Mouse (Mus musculus) layer of hippocampus, postnatal 25 days (tissue): ENCODE measurements around the gene Olfr1346. TPM values are rescaled to one million over a fixed set of nuclear protein-coding genes. Genes with fewer than 3 reads are reported as not detected.
"Not testable (repeated sequence)": the region's sequence is repeated elsewhere in the genome, so short reads cannot be mapped to it uniquely, and the experiment has no call there.

Source experiments
- DNase-seq, 2 experiments: peaks; one replicate each; pipeline ENCODE4 v3.0.0; 2022; ENCODE audit warnings: mixed read lengths in 2 of 2, low spot score in 1 of 2; ENCODE audit errors: extremely low spot score in 1 of 2
- total RNA-seq, 2 experiments: library from RNA; stranded (reverse); gene quantifications; 2 replicates each; pipeline ENCODE4 v1.2.3; 2021

Olfr1346 gene
- total RNA-seq = not detected

DNA sequence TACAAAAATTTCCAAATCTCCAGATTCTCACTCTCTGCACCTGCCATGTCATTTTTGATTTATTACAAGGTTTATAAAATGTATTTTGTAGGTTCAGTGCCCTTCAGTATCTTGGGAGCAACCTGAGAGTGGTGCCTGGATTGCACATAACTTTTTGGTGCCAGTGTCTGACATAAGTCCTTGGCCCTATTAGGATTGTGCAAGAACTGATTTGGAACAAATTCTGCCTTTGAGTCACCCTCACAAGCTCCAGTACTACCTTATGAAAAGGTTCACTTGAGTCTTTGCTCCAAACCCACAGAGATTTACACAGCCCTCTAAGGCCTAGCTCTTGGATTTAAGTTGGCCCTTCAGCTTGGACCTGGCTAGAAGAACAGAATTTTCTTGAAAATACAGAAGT lies at the start of gene Olfr1346:
Olfr1346 (plus strand) TSS at position 151 of the 400 bp plus-strand sequence.
- no peak for DNase-seq

DNA sequence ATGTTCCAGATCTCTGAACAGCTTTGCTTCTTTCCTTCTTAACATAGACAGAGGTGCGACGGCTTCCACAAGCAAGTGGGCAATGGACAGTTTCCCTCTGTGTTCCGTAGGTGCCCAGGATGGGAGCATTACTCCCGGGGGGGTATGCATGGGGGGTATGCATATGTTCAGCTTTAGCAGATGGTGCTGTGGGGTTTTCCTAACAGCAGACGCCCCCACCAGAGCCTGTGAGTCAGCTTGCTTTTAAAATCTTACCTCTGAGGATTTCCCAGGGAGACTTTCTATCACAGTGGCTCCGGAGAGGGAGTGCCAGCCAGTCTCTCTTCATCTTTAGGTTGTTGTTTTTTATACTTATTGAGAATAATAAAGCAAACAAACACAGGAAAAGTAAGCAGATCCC lies 47.0 kb upstream of the Olfr1346 start:
- DNase-seq = no peak

DNA sequence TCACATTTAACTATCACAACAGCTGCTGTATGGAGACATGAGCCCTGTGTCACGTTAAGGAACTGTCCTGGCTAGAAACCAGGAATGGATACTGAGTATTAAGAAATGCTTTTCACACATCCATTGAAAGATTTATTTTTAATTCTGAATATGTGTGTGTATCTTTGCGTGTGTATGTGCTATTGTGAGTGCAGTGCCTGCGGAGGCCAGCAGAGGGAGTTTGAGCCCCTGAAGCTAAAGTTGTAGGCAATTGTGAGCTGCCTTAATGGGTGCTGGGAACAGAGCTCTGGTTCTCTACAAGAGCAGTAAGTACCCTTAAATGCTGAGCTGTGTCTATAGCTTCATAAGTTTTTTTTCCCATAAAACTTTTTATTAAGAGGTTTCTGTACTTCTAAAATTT lies 37.5 kb upstream of the Olfr1346 start:
- DNase-seq = no peak

DNA sequence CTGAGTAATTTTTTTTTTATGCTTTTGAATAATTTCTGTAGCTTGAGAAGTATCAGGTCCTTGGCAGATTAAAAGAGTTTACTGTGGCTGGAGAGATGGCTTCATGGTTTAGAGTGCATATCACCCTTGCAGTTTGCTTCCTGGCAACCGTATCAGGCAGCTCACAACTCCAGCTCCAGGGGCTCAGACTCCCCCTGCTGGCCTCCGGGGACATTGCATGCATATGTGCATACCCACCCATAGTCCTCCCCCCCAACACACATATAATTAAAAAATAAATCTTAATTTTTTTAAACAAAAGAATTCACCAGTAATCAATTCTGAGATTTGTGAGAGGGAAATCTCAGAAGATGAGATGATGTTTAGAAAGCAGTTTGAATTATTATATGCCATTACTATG lies 36.6 kb upstream of the Olfr1346 start:
- peak in 1 of 2 experiments; percentile 33 for DNase-seq

DNA sequence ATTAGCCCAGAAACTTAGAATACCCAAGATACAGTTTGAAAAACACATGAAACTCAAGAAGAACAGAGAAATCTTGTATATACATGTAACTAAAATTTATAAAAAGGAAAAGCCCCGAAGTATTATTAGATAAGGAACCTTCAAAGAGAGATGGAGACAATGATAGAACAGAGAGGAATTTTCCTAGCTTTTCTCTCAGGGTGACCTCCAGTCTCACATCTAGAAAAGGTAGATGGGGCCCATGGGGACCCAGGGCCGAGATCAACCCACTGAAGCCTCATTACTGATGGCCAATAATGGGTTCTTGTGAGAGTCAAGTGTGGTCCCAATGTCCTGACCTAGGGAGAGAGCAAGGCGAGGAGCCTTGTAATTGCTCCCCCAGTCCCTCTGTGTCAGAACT lies 28.5 kb upstream of the Olfr1346 start, which contains the start of gene Olfr1344:
Olfr1344 (plus strand) TSS at position 301 of the 400 bp plus-strand sequence.
- no peak for DNase-seq

DNA sequence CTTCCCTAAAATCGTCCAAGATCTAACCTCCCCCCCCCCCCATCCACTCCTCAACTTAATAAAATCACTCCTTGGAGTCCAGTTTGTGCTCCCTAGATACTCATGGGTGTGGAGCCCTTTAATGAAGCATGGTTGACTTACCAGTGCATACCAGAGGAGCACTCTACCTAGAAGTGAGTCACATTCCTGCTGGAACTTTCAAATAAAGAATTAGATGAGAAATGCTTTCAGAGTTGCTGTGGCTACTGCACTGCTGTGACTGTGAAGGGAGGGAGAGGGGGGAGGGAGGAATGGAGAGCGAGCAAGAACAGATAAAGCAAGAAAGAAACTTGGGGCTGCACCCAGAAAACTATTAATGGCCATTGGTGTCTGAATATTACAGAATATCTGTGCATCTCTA lies 25.7 kb upstream of the Olfr1346 start:
- DNase-seq = no peak

DNA sequence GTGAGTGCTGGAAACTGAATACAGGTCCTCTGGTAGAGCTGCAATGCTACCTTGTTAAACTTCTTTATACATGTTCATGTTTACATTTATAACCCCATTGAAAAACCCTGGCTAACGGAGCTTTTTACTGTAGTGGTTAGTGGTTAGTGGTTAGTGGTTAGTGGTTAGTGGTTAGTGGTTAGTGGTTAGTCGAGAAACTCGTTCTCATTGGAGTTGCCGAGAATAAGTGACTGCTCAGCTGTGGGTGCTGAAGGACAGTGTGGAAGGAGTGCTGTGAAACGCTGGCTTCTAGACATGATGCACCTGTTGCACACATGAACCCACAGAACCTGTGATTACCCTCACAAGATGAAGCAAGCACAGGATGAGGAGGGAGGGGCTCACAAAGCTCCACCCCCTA lies 19.1 kb upstream of the Olfr1346 start:
- DNase-seq = no peak

DNA sequence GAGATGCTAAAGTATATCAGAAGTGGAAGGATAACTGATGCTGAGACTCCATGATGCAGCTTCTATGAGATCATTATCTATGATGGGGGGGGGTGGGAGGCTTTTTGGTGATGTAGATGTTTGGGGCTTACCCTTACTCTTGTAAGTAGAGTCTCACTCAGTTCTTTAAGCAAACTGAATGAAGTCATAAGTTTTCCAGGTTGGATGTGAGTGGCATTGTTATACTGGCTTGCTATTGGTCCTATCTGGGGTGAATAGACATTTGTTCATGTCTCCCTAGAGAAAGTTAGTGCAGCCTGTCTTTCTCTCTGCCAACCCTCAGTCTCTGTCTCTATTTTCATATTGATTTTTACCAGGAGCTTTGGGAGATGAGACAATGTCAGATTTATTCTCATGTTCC lies 11.0 kb upstream of the Olfr1346 start, which contains the start of gene Olfr1336:
Olfr1336 (plus strand) TSS at position 301 of the 400 bp plus-strand sequence.
- DNase-seq = no peak

DNA sequence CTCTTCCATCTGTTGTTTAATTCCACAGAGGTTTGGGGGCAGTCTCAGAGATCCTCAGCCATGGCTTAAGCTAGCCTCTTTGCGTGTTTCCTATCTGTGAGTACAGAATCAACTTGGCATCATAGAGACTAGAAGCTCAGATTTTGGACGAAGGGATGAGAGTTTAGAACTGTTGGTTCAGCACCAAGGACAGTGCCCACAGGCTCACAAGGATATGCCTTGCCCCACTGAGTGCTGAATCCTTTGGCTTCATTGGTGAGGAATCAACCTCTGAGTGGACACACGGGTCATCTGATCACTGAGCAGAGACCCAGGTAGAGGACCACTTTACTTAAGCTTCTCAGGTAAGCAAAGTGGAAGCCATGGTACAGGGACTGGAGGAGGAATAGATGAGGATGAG lies 10.5 kb upstream of the Olfr1346 start:
- DNase-seq = no peak

DNA sequence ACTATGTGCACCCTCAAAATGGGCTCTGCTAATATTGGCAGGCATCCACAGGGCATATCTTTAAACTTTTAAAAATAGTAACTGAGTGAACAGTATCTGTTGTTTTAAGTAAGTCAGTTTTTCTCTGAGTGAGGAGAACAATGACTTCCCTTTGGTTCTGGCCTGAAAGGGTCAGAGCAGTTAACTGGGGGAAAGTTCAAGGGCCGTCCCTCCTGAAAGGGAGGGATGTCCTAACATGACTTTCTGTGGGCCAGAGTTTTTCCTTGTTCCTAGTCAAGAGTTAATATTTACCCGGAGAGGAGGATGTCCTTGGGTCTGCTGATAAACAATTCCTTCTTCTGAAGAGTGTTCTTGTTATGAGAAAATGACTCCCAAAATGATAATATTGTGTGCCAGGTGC lies 10.7 kb downstream of the Olfr1346 start:
- not testable (repeated sequence) for DNase-seq

DNA sequence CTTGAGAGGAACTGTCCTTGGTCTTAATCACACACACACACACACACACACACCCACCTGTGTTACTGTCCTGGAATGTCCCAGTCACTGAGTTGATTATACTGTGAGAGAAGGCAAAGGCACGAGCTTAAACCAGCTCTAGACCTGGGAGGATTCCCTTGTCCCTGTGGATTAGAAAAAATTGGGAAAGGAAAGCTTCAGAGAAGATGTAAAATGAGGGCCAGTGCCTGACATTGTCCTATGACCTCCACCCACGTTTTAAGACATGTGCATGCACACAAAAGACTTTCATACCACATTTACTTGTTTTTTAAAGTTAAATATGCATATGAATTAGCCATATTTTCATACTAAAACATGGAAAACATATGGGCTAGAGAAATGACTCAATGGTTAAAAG lies 19.9 kb downstream of the Olfr1346 start, which contains the start of gene Olfr5:
Olfr5 (minus strand) TSS at position 101 of the 400 bp plus-strand sequence.
- DNase-seq = no peak

DNA sequence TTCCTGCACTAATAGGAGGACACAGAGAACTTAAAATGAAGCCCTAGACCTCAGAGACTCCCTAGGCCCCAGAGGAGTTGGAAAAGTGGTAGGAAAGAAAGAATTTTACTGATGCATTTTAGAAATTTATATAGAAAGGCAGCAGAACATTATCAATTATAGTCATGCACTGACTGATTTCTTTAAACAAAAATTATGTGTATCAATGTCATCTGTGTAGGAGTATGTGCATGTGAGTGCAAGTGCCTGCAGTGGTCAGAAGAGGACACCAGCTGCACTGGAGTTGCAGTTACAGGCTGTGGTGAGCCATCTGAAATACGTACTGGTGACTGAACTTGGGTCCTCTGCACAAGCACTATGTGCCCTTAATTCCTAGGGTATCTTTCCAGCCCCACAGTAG lies 32.8 kb downstream of the Olfr1346 start, which contains the start of gene Olfr1347:
Olfr1347 (minus strand) TSS at position 101 of the 400 bp plus-strand sequence.
- no peak for DNase-seq

DNA sequence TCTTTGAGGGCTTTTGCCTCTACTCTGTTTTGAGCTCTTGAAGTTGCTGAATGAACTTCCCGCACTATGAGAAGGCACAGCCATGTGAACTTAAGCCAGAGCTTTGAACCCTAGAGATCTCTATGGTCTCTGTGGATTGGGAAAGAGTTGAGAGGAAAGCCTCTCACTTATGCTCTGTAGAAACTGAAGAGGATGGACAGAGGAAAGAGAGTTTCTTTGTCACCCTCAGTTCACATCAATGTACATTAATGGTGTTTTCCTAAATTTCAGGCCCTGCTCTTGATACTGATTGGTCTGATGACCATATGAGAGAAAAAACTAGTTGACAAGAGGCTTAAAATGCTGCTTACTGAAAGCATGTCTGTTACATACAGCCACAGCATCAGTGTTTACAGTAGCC lies 41.7 kb downstream of the Olfr1346 start, which contains the start of gene Olfr1348:
Olfr1348 (minus strand) TSS at position 101 of the 400 bp plus-strand sequence.
- DNase-seq = no peak

DNA sequence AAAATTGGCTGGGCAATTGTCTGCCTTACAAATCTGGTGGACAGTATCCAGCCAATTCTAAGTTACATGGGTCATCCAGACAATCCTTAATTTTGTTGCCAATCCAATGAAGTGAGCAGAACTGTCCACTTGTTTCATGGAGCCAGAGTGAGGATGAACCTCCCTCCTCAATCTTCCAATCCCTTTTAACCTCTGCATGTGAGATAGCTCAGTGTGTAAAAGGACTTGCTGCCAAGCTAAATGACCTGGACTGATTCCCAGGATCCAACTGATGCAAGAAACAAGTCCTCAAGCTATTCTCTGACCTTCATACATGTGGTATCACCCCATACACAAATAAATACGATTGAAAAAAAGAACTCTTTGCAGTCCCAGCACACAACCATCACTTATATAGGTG lies 54.8 kb downstream of the Olfr1346 start:
- no peak for DNase-seq

DNA sequence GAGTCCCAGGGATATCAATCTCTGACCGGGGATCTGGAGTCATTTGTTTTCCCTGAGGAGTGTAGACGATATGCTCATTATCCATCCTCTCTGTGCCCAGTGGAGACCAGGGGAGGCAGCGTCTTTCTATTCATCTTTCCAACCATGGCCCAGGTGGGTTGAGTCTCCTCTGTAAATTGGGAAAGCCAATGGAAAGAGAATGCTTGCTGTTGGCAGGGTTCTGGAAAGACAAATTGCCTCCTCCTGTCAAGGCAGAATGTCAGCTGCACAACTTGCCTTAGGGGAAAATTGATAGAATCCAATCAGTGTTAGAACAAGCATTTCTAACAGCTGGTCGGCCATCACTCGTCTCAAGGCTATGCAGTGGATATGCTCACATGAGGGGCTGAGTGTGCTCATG lies 55.9 kb downstream of the Olfr1346 start, which contains the start of gene Olfr1349:
Olfr1349 (minus strand) TSS at position 101 of the 400 bp plus-strand sequence.
- DNase-seq = no peak

DNA sequence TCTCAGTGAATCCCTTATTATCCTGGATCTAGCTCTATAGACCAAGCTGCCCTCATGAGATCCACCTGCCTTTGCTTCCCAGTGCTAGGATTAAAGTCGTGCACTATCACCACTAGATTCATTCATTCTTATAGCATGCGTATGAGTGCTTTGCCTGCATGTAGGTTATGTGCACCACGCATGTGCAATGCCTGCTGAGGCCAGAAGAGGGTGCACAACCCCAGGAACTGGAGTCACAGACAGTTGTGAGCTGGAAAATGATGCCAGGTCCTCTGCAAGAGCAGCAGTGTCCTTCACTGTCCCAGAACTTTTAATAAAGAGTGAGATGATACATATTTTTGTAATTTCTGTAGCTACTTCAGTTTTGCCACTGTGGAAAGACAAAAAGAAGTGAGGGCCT lies 58.1 kb downstream of the Olfr1346 start:
- no peak for DNase-seq

DNA sequence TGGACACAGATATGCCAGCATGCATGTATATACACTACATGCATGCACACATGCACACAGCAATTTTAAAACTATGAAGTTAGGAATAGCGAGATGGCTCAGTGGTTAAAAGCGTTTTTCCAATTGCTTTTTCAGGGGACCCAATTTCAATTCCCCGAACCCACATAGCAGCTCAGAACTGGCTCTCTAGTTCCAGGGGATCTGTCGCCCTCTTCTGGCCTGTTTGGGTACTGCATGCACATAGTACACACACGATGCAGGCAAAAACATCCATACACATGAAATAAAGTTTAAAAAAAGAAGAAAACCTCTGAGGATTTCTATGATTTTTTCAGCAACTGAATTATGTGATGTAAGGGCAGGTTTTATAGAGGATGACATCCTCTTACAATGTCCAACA lies 59.2 kb downstream of the Olfr1346 start:
- DNase-seq = peak in 1 of 2 experiments; percentile 13

Other genes with a start within 250 kb of the Olfr1346 start
- not detected for gene Zscan5b, start 244.8 kb upstream of the Olfr1346 start, total RNA-seq
- not detected for gene Epp13, start 214.4 kb upstream of the Olfr1346 start, total RNA-seq
- gene Zfp667, start 180.5 kb upstream of the Olfr1346 start, total RNA-seq = 10 to 100 TPM; 16.5 to 17.6 TPM
- gene Zfp583, start 135.8 kb upstream of the Olfr1346 start, total RNA-seq = 10 to 100 TPM; 10.2 to 12.0 TPM
- gene Gm3854, start 123.3 kb upstream of the Olfr1346 start, total RNA-seq = 1 to 10 TPM; 5.8 to 6.7 TPM
- 1 to 10 TPM; 3.8 to 5.6 TPM for gene Zfp78, start 103.8 kb upstream of the Olfr1346 start, total RNA-seq
- gene Zfp28, start 83.8 kb upstream of the Olfr1346 start, total RNA-seq = 1 to 10 TPM; 6.7 to 7.8 TPM
- gene Smim17, start 68.4 kb upstream of the Olfr1346 start, total RNA-seq = 10 to 100 TPM; 18.4 to 22.0 TPM
- gene Gm20715, start 56.8 kb upstream of the Olfr1346 start, total RNA-seq = under 1 TPM; 0.15 to 0.23 TPM
- 1 to 10 TPM; 1.3 to 2.8 TPM for gene Olfr1344, start 28.4 kb upstream of the Olfr1346 start, total RNA-seq
- gene Olfr1336, start 10.9 kb upstream of the Olfr1346 start, total RNA-seq = not detected
- not detected for gene Olfr5, start 19.8 kb downstream of the Olfr1346 start, total RNA-seq
- gene Olfr1347, start 32.7 kb downstream of the Olfr1346 start, total RNA-seq = not detected
- not detected for gene Olfr1348, start 41.6 kb downstream of the Olfr1346 start, total RNA-seq
- not detected for gene Olfr1349, start 55.8 kb downstream of the Olfr1346 start, total RNA-seq
- gene Olfr1350, start 97.7 kb downstream of the Olfr1346 start, total RNA-seq = not detected
- 1 to 10 TPM; 5.6 to 7.4 TPM for gene Zim1, start 229.3 kb downstream of the Olfr1346 start, total RNA-seq